Mouse (Mus musculus) C2C12 (cell line): ENCODE measurements around the gene Smpd1.

ENCODE experiments used
- CTCF ChIP-seq: IDR thresholded peaks from one replicate; pipeline ENCODE4 v1.5.1; 2011; ENCODE audit not compliant: control insufficient read depth, insufficient read depth, insufficient read length
- MAX ChIP-seq: IDR thresholded peaks from one replicate; pipeline ENCODE4 v1.6.1; 2011; ENCODE audit warnings: mild to moderate bottlenecking, control low read depth

DNA sequence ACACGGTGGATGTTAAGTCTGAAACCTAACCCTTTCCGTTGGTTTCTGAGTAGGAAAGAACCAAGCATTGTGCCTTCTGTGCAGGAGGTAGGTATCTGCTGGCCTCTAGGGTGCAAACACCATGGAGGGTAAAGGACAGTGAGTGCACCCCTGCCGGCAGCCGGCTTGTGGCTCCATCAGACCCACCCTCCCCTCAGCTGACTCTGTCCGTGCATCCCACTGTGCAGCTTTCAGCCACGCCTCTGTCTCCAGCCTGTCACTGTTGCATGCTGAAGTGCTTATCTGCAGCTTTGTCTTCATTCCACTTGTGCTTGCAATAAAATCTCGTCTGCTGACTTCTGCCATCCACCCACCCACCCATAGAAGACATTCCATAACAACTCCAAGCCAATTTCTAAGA, 35.9 kb downstream of the Smpd1 start:
- no peak for TF ChIP-seq CTCF
- no peak for TF ChIP-seq MAX
